Mouse (Mus musculus): ENCODE data around the gene Ide.

The Ide gene

DNA sequence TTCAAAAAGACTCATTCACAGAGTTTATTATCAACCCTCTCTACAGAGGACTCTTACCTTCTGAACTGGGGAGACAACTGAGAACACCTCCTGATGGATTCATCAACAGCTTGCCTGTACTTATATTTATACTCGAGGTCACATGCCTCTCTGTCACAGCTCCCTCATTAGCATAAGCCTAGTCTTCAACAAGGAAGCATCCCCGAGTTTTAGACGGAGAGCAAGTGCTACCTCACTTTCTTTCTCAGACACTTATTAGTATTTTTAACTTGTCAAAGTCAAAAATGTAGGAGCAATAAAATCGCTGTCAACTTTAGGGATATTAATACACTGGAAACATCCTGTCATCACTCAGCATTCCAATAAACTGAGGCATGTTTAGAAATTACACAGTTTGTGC is at the start of gene Ide:
Gene Ide (minus strand): TSS at position 101 of the 400 bp plus-strand sequence.
- DNase-seq, result no peak

DNA sequence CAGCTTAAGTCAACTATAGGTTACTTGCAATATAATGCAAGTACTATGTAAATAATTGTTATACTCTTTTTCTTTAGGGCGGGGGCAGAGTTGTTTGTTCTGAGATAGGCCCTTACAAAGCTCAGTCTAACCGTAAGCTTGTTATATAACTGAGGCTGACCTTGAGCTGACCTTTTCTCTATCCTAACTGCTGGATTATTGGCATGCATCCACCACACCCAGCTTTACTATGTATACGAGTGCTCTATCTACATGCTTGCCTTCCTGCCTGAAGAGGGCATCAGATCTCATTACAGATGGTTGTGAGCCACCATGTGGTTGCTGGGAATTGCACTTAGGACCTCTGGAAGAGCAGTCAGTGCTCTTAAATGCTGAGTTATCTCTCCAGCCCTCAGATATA is 48.5 kb upstream of the Ide start:
- no peak for DNase-seq

DNA sequence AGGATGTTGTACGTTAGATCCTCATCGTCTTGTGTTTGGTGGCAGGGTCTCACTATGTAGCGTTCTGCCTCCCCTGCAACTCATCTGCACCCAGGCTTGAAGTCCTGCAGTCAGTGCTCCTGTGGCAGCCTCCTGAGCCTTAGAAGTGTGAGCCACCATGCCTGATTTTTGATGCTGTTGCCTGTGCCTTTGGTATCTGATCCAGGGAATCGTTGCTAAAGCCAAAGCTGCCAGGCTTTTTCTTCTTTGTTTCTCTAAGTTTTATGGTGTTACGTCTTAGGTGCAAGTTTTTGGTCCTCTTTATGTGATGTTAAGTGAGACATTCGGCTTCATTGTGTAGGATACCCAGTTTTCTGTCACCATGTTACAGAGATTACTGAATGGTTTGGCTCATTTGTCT is 41.2 kb upstream of the Ide start:
- no peak for DNase-seq

DNA sequence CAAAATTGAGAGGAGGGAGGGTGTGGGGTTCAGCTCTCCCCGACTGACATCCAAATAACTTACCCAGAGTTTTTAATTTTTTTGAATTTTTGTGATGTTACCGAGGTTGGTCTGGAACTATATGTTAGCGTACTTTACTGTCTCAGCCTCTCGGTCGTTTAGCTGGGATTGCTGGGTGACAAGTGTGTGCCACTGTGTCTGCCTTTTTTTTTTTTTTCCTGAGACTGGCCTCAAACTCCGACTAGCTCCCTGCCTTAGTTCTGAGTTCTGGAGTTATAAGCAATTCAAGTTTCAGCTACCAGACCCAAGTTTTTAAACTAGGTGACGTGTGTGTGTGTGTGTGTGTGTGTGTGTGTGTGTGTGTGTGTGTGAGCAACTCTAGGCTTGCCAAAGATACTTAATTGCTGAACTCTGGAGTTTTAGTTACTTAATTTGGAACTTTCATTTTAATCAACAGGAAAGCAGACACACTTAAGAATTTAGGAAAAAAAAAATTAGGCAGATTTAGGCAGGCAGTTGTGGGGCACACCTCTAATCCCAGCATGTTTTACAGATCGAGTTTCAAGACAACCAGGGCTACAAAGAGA is 39.8 kb upstream of the Ide start:
- DNase-seq, result no peak

DNA sequence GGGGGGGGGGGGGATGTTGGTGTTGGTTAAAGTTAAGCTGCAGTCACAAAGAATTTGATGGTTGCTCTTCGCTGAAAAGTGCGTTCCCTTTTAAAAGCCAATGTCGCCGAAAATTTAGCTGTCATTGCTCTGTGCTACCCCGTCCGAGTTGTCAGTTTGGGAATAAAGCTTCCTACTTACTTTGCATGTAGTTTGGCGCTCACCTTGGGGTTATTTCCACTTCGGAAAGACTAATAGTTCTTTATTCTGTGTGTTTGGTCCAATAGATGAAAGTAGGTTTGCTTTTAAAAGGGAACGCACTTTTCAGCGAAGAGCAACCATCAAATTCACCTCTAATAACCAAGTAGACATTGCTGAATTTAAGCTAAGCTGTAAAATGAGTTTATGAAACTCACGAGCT is 39.2 kb upstream of the Ide start:
- no peak for DNase-seq

DNA sequence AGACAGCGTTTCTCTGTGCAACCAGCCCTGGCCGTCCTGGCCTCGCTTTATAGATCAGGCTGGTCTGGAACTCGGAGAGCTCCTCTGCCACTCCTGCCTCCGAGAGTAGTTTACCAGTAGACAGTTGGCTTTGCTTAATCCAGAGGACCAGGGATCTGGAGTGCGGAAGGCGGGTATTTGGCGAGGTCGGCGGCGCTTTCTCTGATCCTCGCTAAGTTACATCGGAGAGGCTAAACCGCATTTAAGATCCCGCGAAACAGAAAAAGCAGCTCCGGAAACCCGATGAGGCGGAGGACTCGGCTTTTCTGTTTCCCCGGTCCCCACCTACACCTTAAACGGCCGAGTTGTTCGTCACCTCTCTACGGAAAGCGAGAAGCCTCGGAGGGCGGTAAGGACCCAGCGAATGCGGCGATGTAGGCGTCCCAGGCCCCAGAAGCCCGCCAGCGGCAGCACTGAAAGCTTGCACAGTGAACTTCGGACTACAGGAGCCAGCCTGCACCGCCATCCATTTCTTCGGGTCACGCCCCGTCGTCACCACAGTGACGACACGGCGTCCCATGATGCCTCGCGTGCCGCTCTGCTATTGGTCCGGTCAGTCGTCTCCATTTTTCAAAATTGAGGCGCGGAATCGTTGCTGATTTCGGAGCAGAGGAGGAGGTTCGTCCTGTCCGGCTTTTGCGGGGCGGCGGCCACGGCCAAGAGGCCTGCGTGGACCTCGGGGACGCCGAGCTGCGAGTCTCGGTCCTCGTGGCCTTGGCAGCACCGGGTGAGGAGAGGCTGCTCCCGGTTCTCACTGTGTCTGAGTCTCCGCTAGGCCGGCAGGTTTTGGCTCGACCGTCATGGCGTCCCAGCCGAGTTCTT is 38.3 kb upstream of the Ide start, which contains the start of gene Kif11:
Gene Kif11 (plus strand): TSS at position 649 of the 861 bp plus-strand sequence.
- peak; percentile 92 for DNase-seq

DNA sequence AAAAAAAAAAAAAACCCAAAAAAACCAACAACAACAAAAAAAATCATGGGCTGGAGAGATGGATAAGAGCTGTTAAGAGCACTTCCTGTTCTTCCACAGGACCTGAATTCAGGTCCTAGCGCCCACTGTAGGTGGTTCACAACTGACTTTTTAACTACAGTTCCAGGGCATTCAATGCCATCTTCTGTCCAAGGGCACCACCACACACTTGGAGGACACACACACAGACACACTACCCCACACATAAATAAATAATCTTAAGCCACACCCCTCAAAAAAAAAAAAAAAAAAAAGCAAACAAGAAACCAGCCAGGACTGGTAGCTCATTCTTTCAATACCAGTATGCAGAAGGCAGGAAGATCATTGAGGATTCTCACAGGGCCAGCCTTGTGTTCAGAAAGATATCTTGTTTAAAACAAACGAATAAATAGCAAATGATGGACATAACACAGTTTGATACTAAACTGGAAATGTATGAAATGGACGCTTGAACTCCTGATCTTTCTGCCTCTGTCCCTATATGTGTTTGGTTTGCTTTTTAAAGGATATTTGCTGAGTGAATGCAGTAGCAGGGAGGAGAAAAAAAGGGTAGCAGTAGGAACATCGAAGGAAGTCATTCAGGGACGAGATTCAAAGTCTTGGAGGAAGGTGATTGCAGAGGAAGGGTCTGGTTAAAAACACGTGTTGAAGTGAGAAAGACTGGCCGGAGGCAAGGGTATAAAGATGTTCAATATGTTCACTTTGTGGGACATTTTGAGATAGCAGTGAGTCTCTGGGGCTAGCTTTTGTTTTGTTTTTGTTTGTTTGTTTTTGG is 37.5 kb upstream of the Ide start:
- DNase-seq, result no peak

DNA sequence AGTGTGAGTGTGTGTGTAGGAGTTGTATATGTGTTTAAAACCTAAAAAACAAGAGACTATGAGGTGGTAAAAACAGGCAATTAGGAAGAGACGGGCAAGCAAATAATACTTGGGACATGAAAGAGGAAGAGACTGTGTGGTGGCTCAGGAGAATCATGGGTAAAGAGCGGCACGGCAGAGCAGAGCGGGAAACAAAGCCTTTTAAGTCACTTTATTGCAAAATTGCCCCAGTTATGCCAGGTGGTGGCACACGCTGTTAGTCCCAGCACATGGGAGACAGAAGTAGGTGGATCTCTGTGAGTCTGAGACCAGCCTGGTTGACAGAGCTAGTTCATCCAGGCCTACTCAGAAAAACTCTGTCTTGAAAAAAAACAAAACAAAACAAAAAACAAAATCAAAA is 32.7 kb upstream of the Ide start:
- no peak for DNase-seq

DNA sequence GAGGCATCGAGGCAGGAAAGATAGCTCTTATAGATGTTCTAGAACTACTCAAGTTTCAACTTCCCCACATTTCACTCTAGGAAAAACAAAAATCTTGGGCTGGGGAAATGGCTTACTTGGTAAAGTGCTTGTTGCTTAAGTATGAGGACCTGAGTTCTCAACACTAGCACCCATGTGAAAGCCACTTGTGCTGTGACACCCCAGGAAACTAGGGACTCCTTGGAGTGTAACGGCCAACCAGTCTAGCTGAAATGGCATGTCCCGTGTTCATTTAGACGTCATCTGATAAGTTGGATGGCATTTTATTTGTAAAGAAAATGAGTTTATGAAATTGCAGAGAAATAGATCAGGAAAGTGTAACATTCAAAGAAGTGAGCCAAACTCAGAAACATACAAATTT is 32.3 kb upstream of the Ide start:
- DNase-seq, result no peak

DNA sequence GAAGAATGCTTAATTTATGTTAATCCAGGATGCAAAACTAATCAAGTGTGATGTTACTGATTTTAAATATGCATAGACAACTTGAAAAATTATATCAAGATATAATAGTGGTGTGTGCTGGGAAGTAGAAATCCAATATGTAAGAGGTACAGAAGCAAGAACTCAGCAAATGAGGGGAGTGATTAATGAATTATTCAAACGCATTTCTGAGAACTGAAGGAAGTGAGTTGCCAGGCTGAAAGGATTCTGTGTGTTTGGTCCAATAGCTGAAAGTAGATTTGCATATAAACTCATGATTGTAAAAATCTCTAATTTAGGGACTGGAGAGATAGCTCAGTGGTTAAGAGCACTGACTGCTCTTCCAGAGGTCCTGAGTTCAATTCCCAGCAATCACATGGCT is 31.3 kb upstream of the Ide start:
- no peak for DNase-seq

DNA sequence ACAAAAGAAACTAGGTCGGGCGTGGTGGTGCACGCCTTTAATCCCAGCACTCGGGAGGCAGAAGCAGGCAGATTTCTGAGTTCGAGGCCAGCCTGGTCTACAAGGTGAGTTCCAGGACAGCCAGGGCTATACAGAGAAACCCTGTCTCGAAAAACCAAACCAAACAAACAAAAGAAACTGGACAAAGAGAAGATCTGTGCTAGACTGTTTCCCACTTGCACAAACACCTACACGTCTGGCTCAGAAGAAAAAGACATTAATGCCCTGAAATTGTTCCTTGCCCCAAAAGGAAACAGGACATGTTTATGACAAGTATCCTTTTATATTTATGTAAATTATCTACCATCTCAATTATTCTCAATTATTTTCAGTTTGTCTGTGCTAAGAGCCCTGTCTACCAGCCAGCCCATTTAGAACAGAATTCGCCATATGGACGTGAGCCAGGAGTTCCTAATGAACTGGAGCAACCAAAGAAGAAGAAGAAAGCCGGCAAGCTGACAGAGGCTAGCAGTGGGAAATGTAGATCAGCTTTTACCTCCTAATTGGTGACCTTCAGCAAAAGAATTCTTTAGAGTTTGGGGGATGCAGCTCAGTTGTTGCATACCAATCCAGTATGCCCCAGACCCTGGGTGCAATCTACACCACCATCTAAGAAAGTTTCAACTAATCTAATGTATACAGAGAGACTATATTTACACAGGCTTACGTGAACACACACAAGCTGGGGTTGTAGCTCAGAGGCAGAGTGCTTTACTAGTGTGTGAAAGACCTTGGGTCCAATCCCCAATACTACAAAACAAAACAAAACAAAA is 25.7 kb upstream of the Ide start:
- peak; percentile 41 for DNase-seq

DNA sequence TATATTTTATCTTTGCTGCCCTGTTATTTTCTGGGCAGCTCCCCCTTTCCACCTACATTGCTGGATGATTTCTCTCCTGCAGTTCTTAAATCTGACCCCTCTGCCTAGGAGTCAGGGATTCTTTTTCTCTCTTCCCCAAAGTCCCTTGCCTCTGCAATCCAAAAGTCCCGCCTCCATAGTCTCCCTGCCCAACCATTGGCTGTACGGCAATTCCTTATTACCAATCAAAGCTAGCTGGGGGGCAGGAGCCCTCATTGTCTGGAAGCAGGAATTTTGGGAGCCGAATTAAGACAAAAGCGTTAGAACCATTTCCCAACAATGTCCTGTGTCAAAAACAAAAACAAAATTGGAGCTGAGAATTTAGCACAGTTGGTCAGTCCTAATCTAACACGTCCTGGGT is 24.9 kb upstream of the Ide start:
- DNase-seq, result no peak

DNA sequence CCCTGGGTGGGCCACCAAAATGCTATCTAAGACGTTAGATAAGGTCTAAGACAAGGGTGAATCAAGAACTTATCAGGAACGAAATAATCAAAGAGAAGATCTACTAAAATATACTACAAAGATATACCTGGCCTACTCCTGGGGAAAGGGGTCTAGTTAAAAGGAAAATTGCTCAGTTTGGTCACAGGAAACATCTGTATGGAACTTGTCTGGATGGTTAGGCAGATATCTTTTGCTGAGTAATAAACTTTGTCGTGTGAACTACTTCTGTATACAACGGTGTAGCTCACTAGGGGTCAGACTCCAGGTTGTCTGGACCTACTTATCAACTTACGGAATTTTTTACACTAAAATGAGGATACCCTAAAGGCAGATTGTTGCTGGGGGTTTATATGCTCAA is 22.4 kb upstream of the Ide start:
- no peak for DNase-seq

DNA sequence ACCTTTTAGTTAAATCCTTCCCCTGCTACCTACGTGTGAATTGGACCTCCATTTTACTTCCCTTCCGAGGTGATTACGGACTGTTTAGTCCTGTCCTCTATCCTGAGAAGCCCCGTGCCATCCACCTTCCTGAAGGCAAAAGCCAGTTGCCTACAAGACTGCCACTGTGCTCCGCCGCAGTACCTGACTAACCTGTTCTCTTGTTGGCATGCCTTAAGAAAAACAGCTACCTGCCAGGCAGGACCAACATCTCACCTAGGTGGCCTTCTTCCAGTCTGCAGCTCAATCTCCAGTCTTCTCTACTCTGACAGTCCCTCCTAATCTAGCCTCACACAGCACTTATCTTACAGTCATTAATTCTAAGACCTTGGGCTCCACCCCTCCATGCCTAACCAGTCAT is 15.7 kb upstream of the Ide start:
- DNase-seq, result no peak

DNA sequence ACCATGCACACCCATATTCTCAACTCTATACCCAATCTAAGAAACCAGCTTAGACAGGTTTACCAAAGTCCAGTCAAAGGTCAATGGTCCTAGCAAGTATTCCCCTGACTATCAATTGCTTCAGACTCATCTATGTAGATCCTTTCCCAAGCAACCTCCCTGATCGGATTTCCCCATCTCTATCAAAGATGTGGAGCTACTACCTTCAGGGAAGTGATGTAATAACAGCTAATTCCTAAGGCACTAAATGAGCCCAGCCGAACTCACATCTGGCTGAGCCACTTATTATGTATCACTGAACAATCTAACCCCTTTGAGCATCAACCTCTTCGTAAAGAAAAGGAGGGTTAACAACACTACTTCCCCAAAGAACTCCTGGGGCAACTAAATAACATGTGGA is 15.1 kb upstream of the Ide start:
- no peak for DNase-seq

DNA sequence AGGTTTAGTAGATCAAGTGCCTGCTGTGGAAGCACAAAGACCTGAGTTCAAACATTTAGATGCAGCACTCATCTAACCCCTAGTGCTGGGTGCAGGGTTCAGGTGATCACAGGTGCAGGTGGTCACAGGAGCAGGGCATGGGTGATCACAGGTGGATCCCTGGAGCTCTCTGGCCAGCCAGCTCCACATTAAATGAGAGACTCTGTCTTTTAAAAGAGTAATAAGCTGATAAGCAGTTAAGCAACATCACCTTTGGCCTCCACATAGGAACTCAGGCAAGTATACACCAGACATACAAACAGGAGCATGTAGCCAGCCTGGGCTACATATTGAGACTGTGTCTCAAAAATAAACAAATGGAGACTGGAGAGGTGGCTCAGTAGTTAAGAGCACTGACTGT is 11.3 kb upstream of the Ide start:
- DNase-seq, result no peak

DNA sequence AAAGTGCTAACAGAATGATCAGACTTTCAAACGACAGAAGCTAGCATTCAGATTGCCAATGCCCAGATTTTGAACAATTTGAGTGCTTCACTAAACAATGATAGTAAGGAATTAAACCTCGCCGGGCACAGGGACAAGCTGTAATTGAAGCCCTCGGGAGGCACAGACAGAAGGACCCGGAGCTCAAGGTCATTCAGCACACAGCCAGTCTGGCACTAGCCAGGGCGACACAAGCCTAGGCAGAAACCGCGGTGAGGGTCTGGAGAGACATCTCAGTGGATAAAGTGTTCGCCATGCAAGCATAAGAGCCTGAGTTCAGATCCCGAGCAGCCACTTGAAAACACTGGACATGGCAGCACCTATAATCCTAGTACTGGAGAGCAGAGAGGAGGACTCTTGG is 10.7 kb upstream of the Ide start:
- DNase-seq, result no peak

DNA sequence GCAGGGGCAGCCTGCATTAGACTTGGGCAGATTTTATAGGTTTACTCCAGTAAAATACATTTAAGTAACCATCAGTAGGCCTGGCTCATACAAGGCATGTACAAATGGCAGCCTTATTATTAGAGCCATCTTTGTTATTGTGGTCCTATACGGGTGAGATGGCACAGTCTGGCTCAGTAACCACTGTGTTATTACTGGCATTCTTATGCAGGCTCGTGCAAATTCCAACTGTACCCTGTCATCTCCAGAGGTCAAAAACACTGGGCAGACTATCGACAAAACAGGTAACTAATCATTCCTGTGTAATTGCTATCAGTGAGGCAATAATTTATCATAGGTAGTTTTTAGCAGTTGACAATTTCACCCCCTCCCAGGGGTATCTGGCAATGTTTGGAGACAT is 8.6 kb upstream of the Ide start:
- DNase-seq, result no peak

DNA sequence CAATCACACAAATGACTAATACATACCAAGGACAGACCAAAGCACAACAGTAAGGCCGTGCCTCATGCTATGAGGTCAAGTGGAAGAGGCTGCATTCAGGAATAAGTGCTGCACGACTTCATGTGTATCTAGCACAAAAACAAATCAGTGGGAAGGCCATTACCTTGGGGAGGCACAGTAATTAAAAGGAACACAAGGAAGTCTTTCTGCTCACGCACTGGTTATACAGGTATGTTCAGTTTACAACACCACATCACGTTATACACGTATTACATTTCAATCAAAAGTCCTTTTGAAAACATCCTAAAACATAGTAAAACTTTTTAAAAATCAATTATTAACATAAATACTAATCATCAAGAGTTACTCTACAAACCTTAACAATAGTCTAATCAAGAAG is 6.2 kb upstream of the Ide start:
- no peak for DNase-seq

DNA sequence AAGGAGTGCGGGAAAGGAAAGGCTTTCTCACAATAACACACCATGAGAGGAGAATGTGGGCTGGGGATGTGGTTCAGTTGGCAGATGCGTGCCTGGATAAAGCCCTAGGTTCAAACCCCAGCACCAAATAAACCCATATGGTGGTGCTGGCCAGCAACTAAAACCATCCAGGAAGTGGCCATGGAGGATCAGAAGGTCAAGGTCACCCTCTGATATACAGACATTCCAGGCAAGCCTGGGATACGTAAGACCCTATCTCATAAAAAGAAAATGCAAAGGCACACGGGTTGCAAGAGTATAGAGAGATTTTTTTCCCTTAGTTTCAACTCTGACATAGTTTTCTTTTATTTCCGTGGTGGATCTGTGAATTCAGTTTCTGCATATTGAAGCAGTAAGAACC is 3.3 kb upstream of the Ide start:
- no peak for DNase-seq

DNA sequence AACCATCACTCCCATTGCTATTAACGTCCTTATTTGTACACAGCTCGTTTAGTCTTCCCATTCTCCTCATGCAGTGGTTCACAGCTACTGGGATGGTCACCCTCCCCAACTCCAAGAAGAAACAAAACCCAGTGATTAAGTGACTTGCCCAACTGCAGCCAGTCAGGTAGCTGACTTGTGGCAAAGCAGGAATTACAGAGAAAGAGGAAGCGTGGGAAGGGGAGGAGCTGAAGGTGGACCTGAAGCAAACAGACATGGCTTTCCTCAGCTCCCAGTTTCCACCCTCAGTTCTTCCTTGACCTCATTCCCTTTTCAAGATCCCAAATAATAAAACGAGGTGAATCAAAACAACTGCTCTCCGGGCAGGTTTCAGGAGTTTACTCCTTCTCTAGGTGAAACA is 2.8 kb upstream of the Ide start:
- DNase-seq, result no peak

DNA sequence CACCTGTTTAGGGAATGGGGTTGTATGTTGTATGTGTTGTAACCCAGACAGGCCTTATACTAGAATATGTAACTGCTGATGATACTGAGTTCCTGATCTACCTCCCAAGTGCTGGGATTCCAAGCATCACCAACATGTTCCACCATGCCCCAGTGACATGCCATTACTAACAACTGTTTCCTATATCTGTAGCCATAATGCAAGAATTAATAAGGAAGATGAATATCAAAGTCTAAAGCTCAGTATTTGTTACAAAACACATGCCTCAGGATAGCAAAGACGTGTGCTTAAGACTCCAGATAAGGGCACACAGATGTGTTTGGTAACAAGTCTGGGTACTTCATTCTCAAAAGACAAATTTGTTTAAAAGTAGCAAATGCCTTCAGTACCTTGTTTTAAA is 2.3 kb downstream of the Ide start:
- DNase-seq, result no peak

DNA sequence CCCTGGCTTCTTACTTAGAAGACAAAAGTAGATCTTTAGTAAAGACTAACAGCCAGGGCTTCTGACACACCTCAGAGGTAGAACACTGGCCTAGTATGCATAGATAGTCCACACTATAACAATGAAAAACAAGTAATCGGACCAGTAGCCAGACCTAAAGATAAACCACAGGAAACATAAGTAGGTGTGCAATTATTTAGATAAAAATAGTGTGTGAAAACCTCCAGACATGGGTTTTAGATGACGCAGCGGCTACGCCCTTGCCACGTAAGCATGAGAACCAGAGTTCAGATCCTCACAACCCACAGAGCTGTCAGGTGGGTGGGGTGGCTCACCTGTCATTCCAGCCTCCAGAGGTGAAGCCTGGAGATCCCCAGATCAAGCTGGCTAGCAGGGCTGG is 4.3 kb downstream of the Ide start:
- DNase-seq, result no peak
